Mouse (Mus musculus): ENCODE results near the gene Kcnj16.

Gene Kcnj16

DNA sequence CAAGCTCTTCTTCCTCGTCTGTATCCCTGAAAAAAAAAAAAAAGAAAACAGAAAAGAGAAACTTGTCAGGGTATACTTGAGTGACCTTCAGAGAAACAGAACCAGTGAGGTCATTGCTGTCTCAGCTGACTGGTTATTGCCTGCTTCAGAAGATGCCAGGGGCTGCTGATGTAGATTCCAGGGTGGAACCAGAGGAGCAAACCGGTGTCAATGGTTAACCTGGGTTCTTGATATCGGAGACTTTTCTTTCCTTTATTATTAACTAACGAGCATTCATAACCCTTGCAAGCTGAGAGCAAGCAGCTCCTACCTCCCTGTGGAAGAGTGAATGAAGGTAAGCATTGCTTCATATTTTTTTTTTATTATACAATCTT lies at the start of gene Kcnj16:
Gene Kcnj16, plus strand, starts transcription at position 272 of the 374 bp plus-strand sequence.
- DNase-seq (ENCODE audit: low read depth, low spot score): no peak

GRCm38 (mm10) chr11:110918808-110919465 lies 48.9 kb upstream of the Kcnj16 start:
- no peak for DNase-seq (ENCODE audit: low read depth, low spot score)

GRCm38 (mm10) chr11:110935699-110936098 lies 32.1 kb upstream of the Kcnj16 start:
- DNase-seq (ENCODE audit: low read depth, low spot score): no peak

GRCm38 (mm10) chr11:110942280-110942679 lies 25.6 kb upstream of the Kcnj16 start:
- no peak for DNase-seq (ENCODE audit: low read depth, low spot score)

- DNase-seq (ENCODE audit: low read depth, low spot score): no peak
These were observed 25.1 kb upstream of the Kcnj16 start for GRCm38 (mm10) chr11:110942695-110943135.

- DNase-seq (ENCODE audit: low read depth, low spot score): peak; percentile 64
These were observed 11.2 kb upstream of the Kcnj16 start for GRCm38 (mm10) chr11:110956665-110957064.

GRCm38 (mm10) chr11:110961592-110962021 lies 6.2 kb upstream of the Kcnj16 start:
- peak; percentile 35 for DNase-seq (ENCODE audit: low read depth, low spot score)

GRCm38 (mm10) chr11:110967019-110967761 lies 643 bp upstream of the Kcnj16 start:
- no peak for DNase-seq (ENCODE audit: low read depth, low spot score)

- DNase-seq (ENCODE audit: low read depth, low spot score): no peak
These were observed 1.1 kb downstream of the Kcnj16 start for GRCm38 (mm10) chr11:110968901-110969300.

DNA sequence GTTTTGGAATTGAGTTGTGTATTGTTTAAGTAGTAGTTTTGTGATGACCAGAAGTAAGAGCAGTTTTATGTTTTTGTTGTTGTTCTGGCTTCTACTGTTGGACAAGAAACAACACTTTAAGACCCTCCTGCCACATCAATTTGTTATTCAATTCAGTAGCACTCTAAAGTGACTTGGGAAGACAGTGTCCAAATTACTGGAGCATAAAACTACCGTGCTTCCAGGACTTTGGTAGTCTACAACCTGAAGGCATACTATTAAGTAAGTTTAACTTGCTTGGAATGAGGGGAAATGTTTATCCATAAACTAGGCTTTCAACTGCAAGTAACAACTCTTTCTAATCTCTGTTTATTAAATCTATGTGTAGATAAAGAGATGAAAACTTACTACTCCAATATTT lies 17.7 kb downstream of the Kcnj16 start:
- no peak for DNase-seq (ENCODE audit: low read depth, low spot score)

- DNase-seq (ENCODE audit: low read depth, low spot score): no peak
These were observed 18.1 kb downstream of the Kcnj16 start for GRCm38 (mm10) chr11:110985949-110986348.

- DNase-seq (ENCODE audit: low read depth, low spot score): no peak
These were observed 25.8 kb downstream of the Kcnj16 start for GRCm38 (mm10) chr11:110993616-110994015.

DNA sequence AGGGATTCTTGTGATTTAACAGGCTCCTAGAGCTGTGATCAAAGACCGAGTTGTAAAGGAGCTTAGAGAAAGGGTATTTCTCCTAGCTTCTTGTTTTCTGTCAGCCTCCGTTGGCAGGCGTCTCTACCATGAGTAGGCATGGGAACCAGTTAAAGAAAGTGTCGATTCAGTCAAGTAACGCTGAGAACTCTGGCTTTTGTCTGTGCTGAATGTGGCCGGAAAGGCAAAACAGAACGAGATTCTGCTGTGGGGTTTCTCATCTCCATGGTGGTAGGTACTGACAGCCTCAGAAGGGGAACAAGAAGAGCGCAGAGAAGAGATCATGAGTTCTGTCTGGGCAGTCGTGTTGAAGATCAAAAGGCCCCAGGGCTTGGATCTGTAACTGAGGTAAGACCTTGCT lies 29.4 kb downstream of the Kcnj16 start:
- DNase-seq (ENCODE audit: low read depth, low spot score): no peak

DNA sequence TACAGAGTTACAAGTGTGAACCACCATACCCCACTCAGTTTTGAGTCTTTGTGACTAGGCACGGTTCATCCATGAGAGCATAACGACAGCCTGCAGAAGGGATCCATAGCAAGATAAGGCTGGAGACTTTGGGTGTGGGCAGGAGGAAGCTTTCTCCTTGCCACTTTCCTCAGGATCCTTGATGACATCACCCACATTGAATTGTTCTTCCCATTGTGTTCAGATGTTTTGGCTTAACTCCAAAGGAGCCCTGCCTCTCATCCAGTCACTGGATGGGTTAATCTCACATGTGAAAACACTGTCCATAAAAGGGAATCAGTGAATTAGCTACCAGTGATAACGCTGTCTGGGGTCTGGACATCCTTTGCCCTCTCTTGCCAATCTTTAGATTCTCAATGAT lies 37.3 kb downstream of the Kcnj16 start:
- DNase-seq (ENCODE audit: low read depth, low spot score): no peak

DNA sequence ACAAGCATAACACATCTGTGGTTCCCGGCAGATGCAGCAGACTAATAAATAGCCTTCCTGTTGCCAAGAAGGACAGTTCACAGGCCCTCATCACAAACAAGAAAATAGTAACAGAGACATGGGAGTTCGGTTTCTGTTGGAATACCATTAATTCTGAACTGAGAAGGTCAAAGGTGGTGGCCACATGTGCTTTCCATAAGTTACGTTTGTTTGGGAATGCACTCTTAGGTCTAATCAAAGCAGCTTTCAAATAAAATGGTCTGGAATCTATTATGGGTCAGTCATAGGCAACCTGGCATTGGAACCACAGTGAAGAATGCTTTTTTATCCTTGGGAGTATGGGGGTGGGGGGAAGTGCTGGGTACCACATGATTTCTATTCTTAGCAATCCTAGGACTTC lies 41.6 kb downstream of the Kcnj16 start:
- DNase-seq (ENCODE audit: low read depth, low spot score): peak; percentile 59

- no peak for DNase-seq (ENCODE audit: low read depth, low spot score)
These were observed 48.4 kb downstream of the Kcnj16 start for GRCm38 (mm10) chr11:111016206-111016605.

DNA sequence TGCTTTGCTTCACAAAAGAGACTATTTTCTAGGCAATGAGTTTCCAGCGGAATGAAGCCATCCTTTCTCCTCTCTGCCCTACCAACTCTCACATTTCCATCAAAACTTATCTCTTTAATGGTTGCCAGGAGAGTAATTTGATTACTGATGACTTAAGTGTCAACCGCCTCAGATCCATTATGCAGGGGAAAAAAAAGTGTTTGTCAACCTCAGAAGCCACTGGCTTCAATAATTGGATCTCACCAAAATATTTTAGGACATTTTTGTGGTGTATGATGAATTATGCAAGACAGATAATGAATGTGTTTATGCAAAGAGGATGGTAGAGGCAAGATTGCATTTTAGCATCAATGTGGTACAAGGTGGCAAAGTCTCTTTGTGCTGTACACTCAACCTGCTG lies 52.4 kb downstream of the Kcnj16 start:
- no peak for DNase-seq (ENCODE audit: low read depth, low spot score)

DNA sequence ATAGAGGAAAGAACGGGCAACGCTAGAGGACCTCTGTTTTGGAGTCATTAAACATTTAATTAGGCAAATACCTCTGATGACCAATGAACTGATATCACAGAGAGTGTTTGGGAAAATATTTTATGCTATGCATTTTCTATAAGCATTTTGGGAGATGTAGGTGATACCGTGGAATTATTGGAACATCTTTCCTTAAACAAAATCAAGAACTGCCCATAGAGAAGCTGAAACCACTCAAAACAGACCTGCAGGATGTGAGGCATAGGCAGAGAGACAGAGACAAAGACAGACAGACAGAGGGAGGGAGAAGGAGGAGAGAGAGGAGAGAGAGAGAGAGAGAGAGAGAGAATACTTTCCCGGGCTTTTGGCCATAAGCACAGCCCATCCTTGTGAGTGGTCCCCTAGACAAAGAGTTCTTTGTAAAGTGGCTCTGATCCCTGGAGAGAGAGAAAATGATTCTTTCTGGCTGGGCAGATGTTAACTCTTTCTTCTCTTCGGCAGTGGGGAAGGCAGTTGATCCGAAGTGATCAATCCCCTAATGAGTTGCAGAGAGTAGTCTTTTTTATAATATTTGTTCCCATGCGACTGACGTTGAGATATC lies 54.9 kb downstream of the Kcnj16 start:
- DNase-seq (ENCODE audit: low read depth, low spot score): peak; percentile 12

DNA sequence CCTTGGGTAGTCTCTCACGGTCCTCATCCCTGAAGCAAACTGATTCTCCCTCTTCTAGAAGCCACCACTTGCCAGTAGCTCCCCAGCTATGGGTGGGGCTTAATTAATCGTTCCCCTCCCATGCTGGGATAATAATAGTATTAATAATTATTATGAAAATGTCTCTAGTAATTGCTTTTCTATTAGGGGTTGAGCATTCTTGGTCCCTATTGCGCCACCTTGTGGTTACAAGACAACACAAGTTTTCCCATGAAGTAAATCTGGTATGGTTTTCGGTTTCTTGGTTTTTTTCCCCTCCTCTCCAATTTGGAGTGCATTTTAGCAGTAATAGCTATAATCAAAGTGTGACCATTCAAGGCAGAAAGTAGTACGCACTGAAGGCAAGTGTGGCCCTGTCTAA lies 74.3 kb downstream of the Kcnj16 start:
- DNase-seq (ENCODE audit: low read depth, low spot score): peak; percentile 26

GRCm38 (mm10) chr11:111043298-111043697 lies 75.5 kb downstream of the Kcnj16 start:
- no peak for DNase-seq (ENCODE audit: low read depth, low spot score)

DNA sequence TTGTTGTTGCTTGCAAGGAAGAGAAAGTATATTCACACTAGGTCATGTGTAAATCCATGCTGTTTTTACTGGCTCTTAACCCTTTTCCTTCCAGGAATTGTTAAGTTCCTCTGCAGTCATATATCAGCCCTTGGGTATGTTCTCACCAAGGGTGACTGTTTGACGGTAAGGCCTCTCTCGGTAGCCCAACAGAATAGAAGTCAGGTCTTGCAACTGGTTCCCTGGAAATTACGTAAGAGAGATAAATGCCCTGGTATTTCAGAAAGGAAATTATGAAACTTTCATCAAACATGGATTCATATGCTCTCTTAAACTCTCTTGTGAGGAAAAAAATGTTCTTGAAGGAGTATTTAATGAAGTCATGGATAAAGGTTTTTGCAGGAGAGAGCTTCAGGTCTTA lies 86.4 kb downstream of the Kcnj16 start:
- DNase-seq (ENCODE audit: low read depth, low spot score): no peak
